Mouse (Mus musculus) kidney, embryonic 14.5 days (tissue): Measurements from ENCODE around the gene Exoc3l2. TPM values are rescaled to one million over a fixed set of nuclear protein-coding genes. Genes with fewer than 3 reads are reported as not detected.

Experiments
- polyA plus RNA-seq: library from polyadenylated mRNA; unstranded; fragments of >200 nt; fragmentation: Nextera tagmentation; extraction: Ambion mirVana; gene quantifications from 2 replicates; pipeline ENCODE4 v1.2.1, GENCODE M21; 2014

Gene Exoc3l2
- polyA plus RNA-seq, 1 experiment from 2014 or later: 3.5 TPM

Other genes starting within 250 kb of the Exoc3l2 start
- gene Opa3, start 235.0 kb upstream of the Exoc3l2 start, polyA plus RNA-seq: 33.3 and 44.6 TPM in 2 replicates
- 54.2 and 56.5 TPM in 2 replicates for gene Vasp, start 191.5 kb upstream of the Exoc3l2 start, polyA plus RNA-seq
- gene Ppm1n, start 183.3 kb upstream of the Exoc3l2 start, polyA plus RNA-seq: not detected in 2 replicates
- 5.4 and 5.7 TPM in 2 replicates for gene Rtn2, start 180.7 kb upstream of the Exoc3l2 start, polyA plus RNA-seq
- gene Fosb, start 153.3 kb upstream of the Exoc3l2 start, polyA plus RNA-seq: 0.14 and 0.20 TPM in 2 replicates
- gene Ercc1, start 118.6 kb upstream of the Exoc3l2 start, polyA plus RNA-seq: 95.2 and 102 TPM in 2 replicates
- gene Cd3eap, start 103.8 kb upstream of the Exoc3l2 start, polyA plus RNA-seq: 21.9 and 26.8 TPM in 2 replicates
- gene Ppp1r13l, start 103.6 kb upstream of the Exoc3l2 start, polyA plus RNA-seq: 5.4 and 7.8 TPM in 2 replicates
- gene Ercc2, start 81.3 kb upstream of the Exoc3l2 start, polyA plus RNA-seq: 11.9 and 12.6 TPM in 2 replicates
- gene Klc3, start 59.2 kb upstream of the Exoc3l2 start, polyA plus RNA-seq: 5.7 and 6.7 TPM in 2 replicates
- 0.20 and 0.69 TPM in 2 replicates for gene Ckm, start 58.6 kb upstream of the Exoc3l2 start, polyA plus RNA-seq
- gene Mark4, start 4.5 kb upstream of the Exoc3l2 start, polyA plus RNA-seq: 10.4 and 12.1 TPM in 2 replicates
- 1.4 and 2.4 TPM in 2 replicates for gene Bloc1s3, start 45.0 kb downstream of the Exoc3l2 start, polyA plus RNA-seq
- 63.7 and 70.2 TPM in 2 replicates for gene Trappc6a, start 45.1 kb downstream of the Exoc3l2 start, polyA plus RNA-seq
- gene Nkpd1, start 54.5 kb downstream of the Exoc3l2 start, polyA plus RNA-seq: 0.13 and 0.27 TPM in 2 replicates
- gene Ppp1r37, start 99.7 kb downstream of the Exoc3l2 start, polyA plus RNA-seq: 6.5 and 23.0 TPM in 2 replicates
- gene Zfp296, start 114.0 kb downstream of the Exoc3l2 start, polyA plus RNA-seq: 0.33 and 0.68 TPM in 2 replicates
- 168 and 179 TPM in 2 replicates for gene Gemin7, start 114.3 kb downstream of the Exoc3l2 start, polyA plus RNA-seq
- gene Clasrp, start 141.2 kb downstream of the Exoc3l2 start, polyA plus RNA-seq: 44.3 and 48.4 TPM in 2 replicates
- gene Relb, start 166.1 kb downstream of the Exoc3l2 start, polyA plus RNA-seq: 7.3 and 9.3 TPM in 2 replicates
- 76.2 and 101 TPM in 2 replicates for gene Clptm1, start 201.7 kb downstream of the Exoc3l2 start, polyA plus RNA-seq
- 1.0 and 1.2 TPM in 2 replicates for gene Apoc2, start 214.6 kb downstream of the Exoc3l2 start, polyA plus RNA-seq
- not detected in 2 replicates for gene Gm44805, start 218.1 kb downstream of the Exoc3l2 start, polyA plus RNA-seq
- gene Apoc4, start 218.1 kb downstream of the Exoc3l2 start, polyA plus RNA-seq: 0.81 TPM in 1 of 2 replicates, not detected in the other
- gene Apoc1, start 229.3 kb downstream of the Exoc3l2 start, polyA plus RNA-seq: 8.4 and 13.1 TPM in 2 replicates
- 175 and 184 TPM in 2 replicates for gene Apoe, start 235.9 kb downstream of the Exoc3l2 start, polyA plus RNA-seq